Mouse (Mus musculus): Measurements from ENCODE around the gene Lrrfip1. TPM values are rescaled to one million over a fixed set of nuclear protein-coding genes. Genes with fewer than 3 reads are reported as not detected.

The Lrrfip1 gene
- polyA plus RNA-seq, 1 experiment from 2014 or later, result 50.8 TPM

DNA sequence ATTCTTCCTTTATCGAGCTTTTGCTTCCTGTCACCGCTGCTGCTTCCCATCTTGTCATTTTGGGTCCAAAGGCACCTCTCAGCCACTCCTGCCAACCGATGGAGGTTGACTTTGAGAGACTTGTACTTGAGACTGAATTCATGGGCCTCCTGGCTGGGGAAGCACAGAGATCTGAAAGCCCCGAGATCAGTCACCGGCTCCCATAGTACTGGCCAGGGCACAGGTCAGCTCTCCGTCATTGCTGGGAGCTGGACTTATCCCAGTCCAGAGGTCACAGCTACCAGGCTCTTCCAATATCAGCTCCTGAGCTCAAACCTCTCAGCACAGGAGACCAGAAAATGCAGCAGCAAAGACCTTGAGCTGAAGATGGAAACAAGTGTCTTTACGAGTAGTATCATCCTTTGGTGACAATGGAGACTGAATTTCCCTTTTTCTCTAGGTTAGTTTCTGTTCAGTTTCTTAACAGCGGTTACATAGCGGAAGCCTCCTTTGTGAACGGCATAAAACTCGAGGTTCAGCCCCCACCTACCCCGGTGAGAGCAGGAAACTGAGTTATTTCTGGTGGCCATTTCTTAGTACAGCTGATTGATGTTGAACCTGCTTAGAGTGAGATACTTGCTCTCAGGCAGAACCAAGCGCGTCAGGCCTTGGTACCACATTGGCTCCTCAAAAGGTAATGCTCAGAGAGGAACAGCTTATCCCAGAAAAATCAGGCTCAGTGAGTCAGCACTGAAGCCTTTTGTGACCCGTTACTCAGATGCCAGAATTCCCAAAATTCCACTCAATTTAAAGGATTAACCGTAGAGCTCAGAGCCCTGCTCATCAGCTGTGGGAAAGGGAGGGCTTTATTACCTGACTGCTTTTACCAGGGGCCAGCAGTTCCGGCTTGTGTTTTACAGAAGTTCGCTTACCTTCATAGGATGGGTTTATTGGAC lies 59.0 kb downstream of the Lrrfip1 start:
- H3K4me2 ChIP-seq (replicated peaks; ENCODE audit: low read depth, low read length), result no peak overlapping the region
- no peak for ATAC-seq (ENCODE audit: low FRiP score, low TSS enrichment)
- peaks cover 74% of the 10 kb centered on the region for H3K4me1 ChIP-seq (ENCODE audit: insufficient read depth, low read length)
- no peaks in the 10 kb centered on the region for H3K9me3 ChIP-seq (ENCODE audit: low read length)
- no peaks in the 10 kb centered on the region for H3K27me3 ChIP-seq (ENCODE audit: insufficient read depth, low read length)
- no peak overlapping the region for H3K27ac ChIP-seq (ENCODE audit: low read length)
- no peak overlapping the region for H3K4me3 ChIP-seq (ENCODE audit: low read length)
- no peak overlapping the region for H3K9ac ChIP-seq (replicated peaks; ENCODE audit: low read length)
- WGBS, result 64% methylated on average over 18 of the region's 18 CpGs
- H3K36me3 ChIP-seq (ENCODE audit: insufficient read depth, low read length), result no peaks in the 10 kb centered on the region

- H3K9ac ChIP-seq (replicated peaks; ENCODE audit: low read length), result no peak overlapping the region
- peaks cover 77% of the 10 kb centered on the region for H3K4me1 ChIP-seq (ENCODE audit: insufficient read depth, low read length)
- no peaks in the 10 kb centered on the region for H3K36me3 ChIP-seq (ENCODE audit: insufficient read depth, low read length)
- no peak for ATAC-seq (ENCODE audit: low FRiP score, low TSS enrichment)
- no peaks in the 10 kb centered on the region for H3K9me3 ChIP-seq (ENCODE audit: low read length)
- no peak overlapping the region for H3K4me2 ChIP-seq (replicated peaks; ENCODE audit: low read depth, low read length)
- no peaks in the 10 kb centered on the region for H3K27me3 ChIP-seq (ENCODE audit: insufficient read depth, low read length)
- no peak overlapping the region for H3K27ac ChIP-seq (ENCODE audit: low read length)
- WGBS, result 60% methylated on average over 6 of the region's 6 CpGs
- no peak overlapping the region for H3K4me3 ChIP-seq (ENCODE audit: low read length)
Observed at GRCm38 (mm10) chr1:91058251-91058650, 59.7 kb downstream of the Lrrfip1 start.

- no peaks in the 10 kb centered on the region for H3K9me3 ChIP-seq (ENCODE audit: low read length)
- ATAC-seq (ENCODE audit: low FRiP score, low TSS enrichment), result no peak
- H3K4me1 ChIP-seq (ENCODE audit: insufficient read depth, low read length), result peaks cover 68% of the 10 kb centered on the region
- H3K9ac ChIP-seq (replicated peaks; ENCODE audit: low read length), result no peak overlapping the region
- no peak overlapping the region for H3K4me3 ChIP-seq (ENCODE audit: low read length)
- no peaks in the 10 kb centered on the region for H3K36me3 ChIP-seq (ENCODE audit: insufficient read depth, low read length)
- H3K4me2 ChIP-seq (replicated peaks; ENCODE audit: low read depth, low read length), result no peak overlapping the region
- H3K27me3 ChIP-seq (ENCODE audit: insufficient read depth, low read length), result no peaks in the 10 kb centered on the region
- 35% methylated on average over 9 of the region's 9 CpGs for WGBS
- no peak overlapping the region for H3K27ac ChIP-seq (ENCODE audit: low read length)
Observed at GRCm38 (mm10) chr1:91059792-91060604, 61.5 kb downstream of the Lrrfip1 start.

GRCm38 (mm10) chr1:91061105-91061504 lies 62.6 kb downstream of the Lrrfip1 start:
- Histone ChIP-seq H3K36me3 (ENCODE audit: insufficient read depth, low read length) (no peaks in the 10 kb centered on the region), H3K4me1 (ENCODE audit: insufficient read depth, low read length) (peaks cover 58% of the 10 kb centered on the region), H3K4me3 (ENCODE audit: low read length) (no peak overlapping the region), H3K27me3 (ENCODE audit: insufficient read depth, low read length) (no peaks in the 10 kb centered on the region), H3K27ac (ENCODE audit: low read length) (peak overlapping the region; percentile 21; the same call in 1 of the 2 replicates), H3K4me2 (replicated peaks; ENCODE audit: low read depth, low read length) (no peak overlapping the region), H3K9ac (replicated peaks; ENCODE audit: low read length) (no peak overlapping the region), H3K9me3 (ENCODE audit: low read length) (no peaks in the 10 kb centered on the region)
- 51% methylated on average over 4 of the region's 4 CpGs for WGBS
- peak; percentile 55; the same call in 1 of the 2 replicates for ATAC-seq (ENCODE audit: low FRiP score, low TSS enrichment)

DNA sequence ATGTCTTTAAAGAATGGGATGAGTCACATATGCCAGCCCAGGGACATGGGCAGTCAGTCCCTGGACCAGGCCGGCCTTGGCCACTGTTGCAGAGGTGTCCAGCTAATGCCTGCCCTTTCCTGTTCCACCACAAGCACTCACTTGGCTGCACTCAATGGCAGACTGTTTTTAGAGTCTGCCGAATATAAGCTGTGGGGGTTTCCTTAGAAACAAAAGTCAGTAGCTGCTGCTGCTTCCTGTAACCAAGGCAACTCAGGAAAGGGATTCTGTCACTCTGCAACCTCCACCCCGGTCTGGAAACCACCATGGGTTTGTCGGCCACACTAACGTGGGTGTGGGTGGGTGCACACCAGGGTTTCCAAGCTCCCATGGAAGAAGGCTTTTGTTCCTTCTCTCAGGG lies 63.8 kb downstream of the Lrrfip1 start:
- H3K27ac ChIP-seq (ENCODE audit: low read length), result peak overlapping the region; percentile 21; the same call in 1 of the 2 replicates
- no peaks in the 10 kb centered on the region for H3K36me3 ChIP-seq (ENCODE audit: insufficient read depth, low read length)
- no peaks in the 10 kb centered on the region for H3K27me3 ChIP-seq (ENCODE audit: insufficient read depth, low read length)
- no peak overlapping the region for H3K4me2 ChIP-seq (replicated peaks; ENCODE audit: low read depth, low read length)
- H3K4me3 ChIP-seq (ENCODE audit: low read length), result no peak overlapping the region
- no peaks in the 10 kb centered on the region for H3K9me3 ChIP-seq (ENCODE audit: low read length)
- H3K9ac ChIP-seq (replicated peaks; ENCODE audit: low read length), result no peak overlapping the region
- ATAC-seq (ENCODE audit: low FRiP score, low TSS enrichment), result 0 out of 2 replicates have a peak, but pooled peaks have one; percentile 40
- H3K4me1 ChIP-seq (ENCODE audit: insufficient read depth, low read length), result peaks cover 49% of the 10 kb centered on the region
- 33% methylated on average over 5 of the region's 5 CpGs for WGBS

DNA sequence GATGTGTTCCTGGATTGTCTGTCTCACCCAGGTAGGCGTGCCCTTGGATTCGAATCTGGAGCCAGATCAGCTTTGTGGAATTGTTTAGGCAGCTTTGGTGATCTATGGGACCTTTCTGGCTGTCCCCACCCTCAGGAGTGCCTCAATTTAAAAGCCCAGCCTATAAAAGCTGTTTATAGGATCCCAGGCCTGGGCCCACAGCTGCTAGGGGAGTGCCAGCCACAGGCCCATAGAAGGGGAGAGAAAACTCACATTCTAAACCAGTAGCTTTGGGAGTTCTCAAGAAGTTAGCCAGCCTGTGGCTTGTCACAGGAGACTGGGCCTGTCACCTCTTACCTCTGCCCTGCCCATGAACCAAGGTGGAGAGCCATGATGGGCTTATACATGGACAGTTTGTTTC lies 65.5 kb downstream of the Lrrfip1 start:
- Histone ChIP-seq H3K4me2 (replicated peaks; ENCODE audit: low read depth, low read length) (no peak overlapping the region), H3K4me3 (ENCODE audit: low read length) (no peak overlapping the region), H3K9ac (replicated peaks; ENCODE audit: low read length) (no peak overlapping the region), H3K4me1 (ENCODE audit: insufficient read depth, low read length) (peaks cover 44% of the 10 kb centered on the region), H3K9me3 (ENCODE audit: low read length) (no peaks in the 10 kb centered on the region), H3K27me3 (ENCODE audit: insufficient read depth, low read length) (no peaks in the 10 kb centered on the region), H3K36me3 (ENCODE audit: insufficient read depth, low read length) (no peaks in the 10 kb centered on the region), H3K27ac (ENCODE audit: low read length) (no peak overlapping the region)
- 94% methylated on average over 2 of the region's 2 CpGs for WGBS
- no peak for ATAC-seq (ENCODE audit: low FRiP score, low TSS enrichment)

DNA sequence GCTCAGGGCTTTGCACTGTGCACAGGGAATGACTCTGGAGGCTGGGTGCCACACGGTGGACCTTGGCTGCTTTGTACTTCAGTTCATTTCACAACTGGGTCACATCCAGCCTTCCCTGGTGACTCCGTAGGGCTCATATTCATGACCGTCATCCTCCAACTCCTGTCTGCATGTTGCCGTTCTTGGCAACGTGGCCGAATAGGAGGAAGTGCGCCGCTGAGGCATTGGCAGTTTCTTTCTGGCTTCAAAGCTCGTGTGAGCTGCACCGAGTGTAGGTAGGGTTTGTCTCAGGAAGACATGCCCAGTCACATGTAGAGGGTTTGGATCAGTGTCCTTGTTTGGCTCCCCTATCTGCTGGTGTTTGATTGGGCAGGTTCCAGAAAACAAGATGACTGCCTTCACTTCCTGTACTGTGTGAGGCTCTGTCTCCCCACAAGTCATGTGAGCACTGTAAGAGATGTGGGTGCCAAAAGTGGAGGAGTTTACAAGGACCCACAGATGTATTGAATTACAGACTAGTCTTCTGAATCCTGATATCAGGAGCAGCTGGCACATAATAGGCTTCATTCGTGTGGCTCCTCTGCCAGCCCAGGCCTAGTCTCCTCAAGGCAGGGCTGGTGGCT lies 66.5 kb downstream of the Lrrfip1 start:
- H3K4me2 ChIP-seq (replicated peaks; ENCODE audit: low read depth, low read length), result no peak overlapping the region
- H3K4me1 ChIP-seq (ENCODE audit: insufficient read depth, low read length), result peaks cover 42% of the 10 kb centered on the region
- 85% methylated on average over 11 of the region's 11 CpGs for WGBS
- no peak overlapping the region for H3K27ac ChIP-seq (ENCODE audit: low read length)
- no peak overlapping the region for H3K4me3 ChIP-seq (ENCODE audit: low read length)
- no peaks in the 10 kb centered on the region for H3K36me3 ChIP-seq (ENCODE audit: insufficient read depth, low read length)
- 0 out of 2 replicates have a peak, but pooled peaks have one; percentile 17 for ATAC-seq (ENCODE audit: low FRiP score, low TSS enrichment)
- no peaks in the 10 kb centered on the region for H3K9me3 ChIP-seq (ENCODE audit: low read length)
- H3K27me3 ChIP-seq (ENCODE audit: insufficient read depth, low read length), result no peaks in the 10 kb centered on the region
- no peak overlapping the region for H3K9ac ChIP-seq (replicated peaks; ENCODE audit: low read length)

DNA sequence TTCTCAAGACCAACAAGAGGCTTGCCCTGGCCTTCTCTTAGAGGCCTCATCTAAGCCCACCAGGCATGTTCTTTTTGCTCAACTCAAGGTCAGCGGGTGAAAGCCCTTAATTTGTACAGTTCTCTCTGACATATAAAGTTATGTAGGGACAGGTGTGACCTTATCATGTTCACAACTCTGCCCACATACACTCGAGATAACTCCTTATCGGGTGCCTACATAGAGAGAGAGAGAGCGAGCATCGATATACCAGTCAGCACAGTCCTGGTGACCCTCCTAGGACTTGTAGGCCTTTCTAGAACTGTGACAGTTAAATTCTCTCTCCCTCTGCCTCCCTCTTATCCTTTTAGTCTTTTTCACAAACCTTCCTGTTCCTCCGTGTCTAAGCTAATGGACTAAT lies 67.5 kb downstream of the Lrrfip1 start:
- 94% methylated on average over 6 of the region's 6 CpGs for WGBS
- no peak for ATAC-seq (ENCODE audit: low FRiP score, low TSS enrichment)
- Histone ChIP-seq H3K4me3 (ENCODE audit: low read length) (no peak overlapping the region), H3K9ac (replicated peaks; ENCODE audit: low read length) (no peak overlapping the region), H3K4me2 (replicated peaks; ENCODE audit: low read depth, low read length) (no peak overlapping the region), H3K27ac (ENCODE audit: low read length) (no peak overlapping the region), H3K36me3 (ENCODE audit: insufficient read depth, low read length) (no peaks in the 10 kb centered on the region), H3K4me1 (ENCODE audit: insufficient read depth, low read length) (peaks cover 31% of the 10 kb centered on the region), H3K27me3 (ENCODE audit: insufficient read depth, low read length) (no peaks in the 10 kb centered on the region), H3K9me3 (ENCODE audit: low read length) (no peaks in the 10 kb centered on the region)

DNA sequence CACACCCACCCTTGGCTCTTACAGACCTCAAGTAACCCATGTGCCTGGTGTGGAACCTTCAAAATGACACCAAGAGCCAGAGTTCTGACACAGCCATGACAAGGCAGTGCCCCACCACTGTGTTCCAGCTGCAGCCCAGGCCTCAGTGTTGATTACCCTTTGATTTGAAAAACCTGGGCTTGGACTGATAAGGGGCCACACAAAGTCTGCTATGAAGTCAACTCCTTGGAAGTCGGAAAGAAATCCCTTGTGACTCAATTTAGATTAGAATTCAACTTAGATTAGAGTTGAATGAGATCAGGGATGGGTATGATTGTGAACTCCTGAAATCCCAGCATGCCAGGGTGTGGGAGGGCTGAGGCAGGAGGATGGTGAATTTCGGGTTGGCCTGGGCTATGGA lies 68.1 kb downstream of the Lrrfip1 start:
- WGBS, result 85% methylated on average over 2 of the region's 2 CpGs

More for the DNA sequence above, 68.1 kb downstream of the Lrrfip1 start:
- Histone ChIP-seq H3K4me2 (replicated peaks; ENCODE audit: low read depth, low read length) (no peak overlapping the region), H3K4me3 (ENCODE audit: low read length) (no peak overlapping the region), H3K9me3 (ENCODE audit: low read length) (no peaks in the 10 kb centered on the region), H3K36me3 (ENCODE audit: insufficient read depth, low read length) (no peaks in the 10 kb centered on the region), H3K4me1 (ENCODE audit: insufficient read depth, low read length) (peaks cover 26% of the 10 kb centered on the region), H3K9ac (replicated peaks; ENCODE audit: low read length) (no peak overlapping the region), H3K27me3 (ENCODE audit: insufficient read depth, low read length) (no peaks in the 10 kb centered on the region), H3K27ac (ENCODE audit: low read length) (no peak overlapping the region)
- no peak for ATAC-seq (ENCODE audit: low FRiP score, low TSS enrichment)

Measured in kidney, embryonic 16.5 days (tissue).